Mouse (Mus musculus): ENCODE data around the gene Rnf11.
A peak's percentile ranks its signal among the peaks of the same experiment; 100 is the strongest.

The Rnf11 gene

DNA sequence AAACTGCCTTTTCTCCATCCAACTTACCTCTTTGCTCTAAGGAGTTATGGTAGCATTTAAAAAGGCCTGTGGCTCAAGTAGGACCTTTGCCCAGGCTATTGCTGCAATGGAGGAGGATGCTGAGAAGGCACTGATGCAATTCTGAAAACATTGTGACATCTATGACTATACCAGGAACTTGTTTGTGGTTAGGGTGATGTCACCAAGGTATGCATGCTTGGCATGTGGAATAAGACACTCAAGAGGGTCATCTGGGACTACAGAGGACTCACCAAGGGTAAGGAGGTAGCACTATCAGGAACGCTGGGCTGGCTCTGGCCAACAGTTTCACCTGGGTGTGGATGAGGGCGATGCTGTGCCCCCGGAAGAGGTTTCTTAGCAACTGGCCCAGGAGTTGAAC lies at the start of gene Rnf11:
Gene Rnf11, minus strand, starts transcription at position 108 of the 400 bp plus-strand sequence.
- no peak for DNase-seq (ENCODE audit: low spot score)

DNA sequence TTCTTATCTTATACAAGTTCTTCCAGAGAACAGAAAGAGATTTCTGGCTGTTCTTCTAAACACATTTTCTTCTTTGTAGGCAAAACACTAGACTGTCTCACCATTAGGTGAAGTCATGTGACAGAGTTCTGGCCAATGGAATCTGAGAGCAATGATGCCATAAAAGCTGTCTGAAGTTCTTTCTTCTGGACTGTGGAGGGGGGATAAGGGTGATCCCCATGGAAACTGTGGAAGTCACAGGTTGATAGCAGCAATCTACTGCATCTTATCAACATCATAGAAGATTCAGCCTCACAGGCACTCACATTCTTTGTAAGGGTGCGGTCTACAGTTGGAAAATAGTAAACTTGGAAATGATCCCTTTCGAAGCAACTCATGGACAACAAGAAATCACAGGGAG lies 46.6 kb upstream of the Rnf11 start, which contains the start of gene 4930522H14Rik:
Gene 4930522H14Rik, minus strand, starts transcription at position 187 of the 400 bp plus-strand sequence.
- no peak for DNase-seq (ENCODE audit: low spot score)

DNA sequence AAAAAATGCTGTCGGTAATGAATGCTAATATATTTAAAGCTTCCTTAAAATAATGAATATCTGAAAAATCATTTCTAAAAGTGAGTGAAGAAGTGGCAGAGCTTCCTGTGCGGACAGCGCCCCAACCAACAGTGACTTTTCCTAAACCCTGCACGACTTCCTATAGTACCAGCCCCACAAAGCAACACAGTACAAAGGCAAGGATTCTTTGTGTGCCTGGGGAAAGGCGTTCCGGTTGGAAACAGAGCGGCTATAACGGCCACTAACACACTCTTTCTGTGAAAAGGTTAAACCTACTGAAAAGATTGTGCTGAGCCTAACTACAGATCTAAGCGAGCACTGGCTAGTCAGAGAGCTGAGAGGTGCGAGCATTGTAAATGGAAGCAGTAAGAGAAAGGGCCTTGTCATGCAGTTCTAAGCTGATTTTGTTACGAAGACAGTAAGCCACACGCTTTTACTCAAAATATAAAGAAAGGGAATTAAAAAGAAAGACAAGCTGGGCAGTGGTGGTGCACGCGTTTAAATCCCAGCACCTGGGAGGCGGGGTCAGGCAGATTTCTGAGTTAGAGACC lies 45.8 kb upstream of the Rnf11 start:
- no peak for DNase-seq (ENCODE audit: low spot score)

DNA sequence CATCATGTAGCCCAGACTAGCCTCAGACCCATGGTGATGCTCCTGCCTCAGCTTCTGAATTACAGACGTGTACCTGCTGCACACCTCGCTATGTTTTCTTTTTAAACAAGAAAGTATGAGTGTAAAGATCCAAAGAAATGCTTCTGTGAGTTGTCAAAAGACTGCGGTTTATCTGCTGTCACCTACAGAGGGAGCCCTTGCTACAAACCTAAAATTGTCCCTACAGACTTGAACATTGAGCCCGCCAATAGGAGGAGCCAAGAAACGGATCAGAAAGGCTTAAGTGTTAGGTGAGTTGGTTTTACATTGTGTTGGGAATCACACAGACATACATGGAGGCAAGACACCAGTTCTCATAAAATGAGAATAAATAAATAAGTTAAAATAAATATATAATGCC lies 20.4 kb upstream of the Rnf11 start:
- peak; percentile 18 for DNase-seq (ENCODE audit: low spot score)

DNA sequence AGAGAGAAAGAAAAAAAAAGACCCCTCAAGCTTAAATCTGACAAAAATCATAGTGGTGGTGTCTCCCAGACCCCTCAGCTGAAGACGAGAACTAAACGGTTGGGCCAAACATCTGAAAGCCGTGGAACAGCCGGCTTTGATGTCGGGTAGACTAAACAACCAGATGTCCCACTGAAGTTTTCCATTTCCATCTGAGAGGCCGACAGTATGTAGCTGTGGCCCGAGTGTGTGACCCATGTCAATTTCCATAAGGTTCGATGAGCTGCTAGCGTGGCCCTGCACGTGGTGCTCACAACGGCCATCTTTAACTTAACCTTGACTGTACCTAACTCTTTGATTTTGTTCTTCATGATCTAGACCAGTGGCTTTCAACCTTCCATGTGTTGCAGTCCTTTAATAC lies 13.9 kb upstream of the Rnf11 start:
- DNase-seq (ENCODE audit: low spot score): no peak

DNA sequence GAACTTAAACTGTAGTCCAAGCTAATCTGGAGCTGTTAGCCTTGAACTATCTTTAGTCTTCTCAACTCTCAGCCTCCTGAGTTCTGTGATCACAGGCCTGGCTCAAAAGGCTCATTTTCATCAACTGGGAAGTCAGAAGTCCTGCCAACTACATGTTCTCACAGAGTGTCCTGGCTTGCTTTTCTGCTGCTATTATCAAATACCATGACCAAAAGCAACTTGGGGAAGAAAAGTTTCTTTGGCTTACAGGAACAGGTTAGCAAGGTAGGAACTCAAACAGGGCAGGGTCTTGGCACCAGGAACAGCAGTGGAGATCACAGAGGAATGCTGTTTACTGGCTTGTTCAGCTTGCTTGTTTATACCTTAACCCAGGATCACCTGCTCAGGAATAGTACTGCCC lies 9.1 kb upstream of the Rnf11 start:
- DNase-seq (ENCODE audit: low spot score): no peak

DNA sequence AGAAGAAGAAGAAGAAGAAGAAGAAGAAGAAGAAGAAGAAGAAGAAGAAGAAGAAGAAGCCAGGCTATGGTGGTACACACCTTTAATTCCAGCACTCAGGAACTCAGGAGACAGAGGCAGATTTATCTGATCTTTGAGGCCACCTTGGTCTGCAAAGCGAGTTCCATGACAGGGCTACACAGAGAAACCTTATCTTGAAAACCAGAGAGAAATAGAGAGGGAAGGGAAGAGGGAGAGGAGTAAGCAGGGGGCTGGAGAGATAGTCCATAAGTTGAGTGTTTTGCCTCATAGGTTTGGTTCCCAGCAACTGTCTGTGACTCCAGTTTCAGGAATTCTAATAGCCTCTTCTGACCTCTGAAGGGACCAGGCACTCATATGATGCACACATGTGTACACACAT lies 4.3 kb upstream of the Rnf11 start:
- DNase-seq (ENCODE audit: low spot score): no peak

DNA sequence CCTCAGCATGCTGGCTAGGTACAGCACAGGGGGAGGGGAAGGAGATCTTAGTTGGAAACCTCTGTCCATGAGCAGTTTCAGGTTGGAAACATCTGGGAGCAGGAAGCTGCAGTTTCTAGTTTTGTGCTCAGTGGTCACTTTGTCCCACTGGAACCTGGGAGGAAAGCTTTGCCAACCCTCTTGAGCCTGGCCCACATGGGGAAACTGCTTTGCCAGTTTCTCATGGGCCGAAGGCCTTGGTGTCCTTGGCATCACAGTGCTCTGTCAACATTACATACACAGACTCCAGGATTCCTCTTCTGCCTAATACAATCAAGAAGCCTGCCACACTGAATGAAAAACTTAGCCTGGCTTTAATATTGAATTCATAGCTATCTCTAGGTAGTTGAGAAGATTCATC lies 1.8 kb downstream of the Rnf11 start:
- no peak for DNase-seq (ENCODE audit: low spot score)

DNA sequence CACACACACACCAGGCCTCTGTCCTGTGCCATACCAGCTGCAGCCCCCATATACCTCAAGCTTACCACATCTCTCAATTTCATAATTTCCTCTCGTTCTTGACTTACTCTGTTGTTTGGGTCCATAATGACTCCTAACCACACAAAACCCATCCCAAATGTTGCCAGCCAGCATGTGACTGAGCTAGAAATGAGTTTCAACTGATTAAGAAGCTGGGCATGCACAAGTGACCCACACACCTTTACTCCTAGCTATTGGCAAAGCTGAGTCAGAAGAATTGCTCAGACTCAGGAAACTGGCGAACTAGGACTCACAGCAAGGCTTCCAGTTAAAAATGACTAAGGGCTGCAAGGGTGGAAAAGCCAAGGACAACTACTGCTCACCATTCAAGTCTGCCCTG lies 3.1 kb downstream of the Rnf11 start:
- DNase-seq (ENCODE audit: low spot score): no peak

DNA sequence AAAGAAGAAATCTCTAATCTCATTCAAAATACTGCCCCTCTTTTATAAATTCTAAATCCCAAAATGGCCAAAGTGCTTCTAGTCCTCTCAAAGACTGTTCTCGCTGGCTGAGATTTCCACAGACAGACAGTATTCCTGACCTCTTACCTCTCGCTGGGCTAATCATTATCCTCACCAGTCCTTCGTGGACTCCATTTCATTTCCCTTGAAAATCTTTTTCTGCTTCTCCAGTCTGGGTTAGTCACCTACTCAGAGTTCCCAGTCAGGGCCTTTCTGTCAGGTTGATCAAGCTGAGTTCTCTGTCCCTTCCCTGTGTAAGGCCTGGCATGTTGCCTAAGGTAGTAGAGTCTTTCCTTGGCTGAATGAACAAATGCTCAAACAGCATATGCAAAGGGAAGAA lies 7.1 kb downstream of the Rnf11 start:
- DNase-seq (ENCODE audit: low spot score): no peak

DNA sequence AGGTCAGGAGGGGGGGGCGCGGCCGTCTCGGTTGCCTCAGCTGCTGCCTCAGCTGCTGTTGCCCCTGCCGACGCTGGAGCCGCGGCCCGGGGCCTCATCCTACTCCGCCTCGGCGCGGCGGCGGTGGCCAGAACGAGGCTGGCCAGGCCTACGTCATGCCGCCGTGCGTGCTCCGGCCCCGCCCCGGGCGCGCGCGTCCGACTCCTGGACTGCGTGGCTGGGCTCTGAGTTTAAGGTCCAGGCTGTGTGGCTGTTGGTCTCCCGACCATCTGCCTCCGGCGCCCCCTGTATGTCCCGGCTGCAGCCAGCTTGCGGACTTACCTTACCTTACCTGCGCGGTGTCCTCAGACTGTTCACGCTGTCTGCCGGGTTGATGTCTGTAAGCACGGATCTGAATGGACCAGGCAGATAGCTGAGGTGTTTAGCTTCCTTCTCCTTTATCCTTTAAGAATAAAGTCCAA lies 7.9 kb downstream of the Rnf11 start:
- peak; percentile 69 for DNase-seq (ENCODE audit: low spot score)

DNA sequence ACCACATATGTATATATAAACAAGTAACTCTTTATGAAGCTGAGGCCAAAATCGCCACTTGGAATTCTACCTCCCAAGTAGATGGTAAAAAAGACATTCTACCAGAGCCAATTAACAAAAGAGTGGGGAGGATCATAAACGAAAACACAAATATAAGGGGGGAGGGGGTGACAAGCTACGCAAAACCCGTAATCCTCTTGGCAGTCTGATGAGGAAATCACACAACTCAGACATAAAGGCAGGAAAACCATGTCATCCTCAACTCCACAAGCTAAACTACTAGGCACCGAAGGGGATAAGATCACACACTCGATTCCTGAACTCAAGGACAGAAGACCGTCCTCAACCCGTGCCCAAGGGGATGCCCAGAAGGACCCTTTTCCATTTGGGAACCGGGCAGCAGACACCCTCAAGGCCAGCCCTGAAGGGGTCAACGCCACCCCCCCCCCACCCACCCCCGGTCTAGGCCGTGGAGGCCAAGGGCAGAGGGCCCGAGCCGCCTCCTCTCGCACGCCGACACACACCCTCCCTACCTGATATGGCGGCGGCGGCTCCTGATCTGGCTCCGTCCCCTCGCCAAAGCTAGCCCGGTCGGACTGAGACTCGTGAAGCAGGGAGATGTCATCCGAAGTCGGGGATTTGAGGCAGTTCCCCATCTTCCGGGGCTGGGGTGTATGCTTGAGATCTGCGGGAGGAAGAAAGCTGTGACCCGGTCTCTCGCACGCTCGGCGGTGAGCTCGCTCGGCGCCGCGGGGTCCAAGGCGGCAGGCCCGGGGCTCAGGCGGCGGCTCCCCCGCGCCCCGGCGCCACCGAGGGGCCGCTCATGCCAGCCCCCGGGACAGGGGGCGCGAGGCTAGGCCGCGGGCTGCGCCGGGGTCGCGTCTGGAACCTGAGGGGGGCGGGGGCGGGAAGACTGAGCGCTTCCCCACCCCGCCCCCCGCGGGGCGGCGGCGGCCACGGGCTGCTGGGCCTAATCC lies 8.7 kb downstream of the Rnf11 start:
- DNase-seq (ENCODE audit: low spot score): no peak

DNA sequence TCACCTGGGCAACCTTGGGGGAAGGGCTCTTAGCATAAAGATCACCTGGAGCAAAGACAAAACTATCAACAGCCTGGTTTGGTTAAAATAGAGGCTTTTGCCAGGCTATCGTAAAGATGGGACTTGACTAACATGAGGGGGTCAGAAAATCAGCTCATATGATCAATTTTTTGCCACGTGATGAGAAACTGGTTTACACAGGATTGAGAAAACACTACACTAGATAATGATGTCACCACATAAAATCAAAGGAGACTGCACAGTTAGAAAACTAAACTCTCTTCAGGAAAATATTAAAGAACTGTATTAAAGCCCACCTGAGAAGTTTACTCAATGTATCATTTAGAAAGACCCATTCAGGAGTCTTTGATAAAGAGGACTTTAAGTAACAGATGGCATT lies 9.4 kb downstream of the Rnf11 start:
- no peak for DNase-seq (ENCODE audit: low spot score)

DNA sequence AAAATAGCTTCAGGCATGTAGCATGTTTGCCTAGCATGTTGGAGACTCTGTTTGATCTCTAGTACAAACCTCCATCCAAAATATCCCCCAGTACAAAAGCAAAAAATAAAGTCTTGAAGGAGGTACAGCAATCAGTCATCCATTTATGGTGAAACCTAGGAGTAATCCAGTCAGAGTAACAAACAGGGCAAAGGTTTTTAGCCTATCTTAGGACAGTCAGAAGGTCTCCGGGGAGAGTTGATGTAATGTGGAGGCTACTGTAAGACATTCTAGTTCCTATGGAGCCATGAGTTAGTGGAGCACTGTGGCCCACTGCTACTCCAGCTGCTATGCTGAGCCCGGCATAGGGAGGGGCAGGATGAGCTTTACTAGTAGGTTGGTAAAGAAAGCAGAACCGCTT lies 12.0 kb downstream of the Rnf11 start:
- no peak for DNase-seq (ENCODE audit: low spot score)

DNA sequence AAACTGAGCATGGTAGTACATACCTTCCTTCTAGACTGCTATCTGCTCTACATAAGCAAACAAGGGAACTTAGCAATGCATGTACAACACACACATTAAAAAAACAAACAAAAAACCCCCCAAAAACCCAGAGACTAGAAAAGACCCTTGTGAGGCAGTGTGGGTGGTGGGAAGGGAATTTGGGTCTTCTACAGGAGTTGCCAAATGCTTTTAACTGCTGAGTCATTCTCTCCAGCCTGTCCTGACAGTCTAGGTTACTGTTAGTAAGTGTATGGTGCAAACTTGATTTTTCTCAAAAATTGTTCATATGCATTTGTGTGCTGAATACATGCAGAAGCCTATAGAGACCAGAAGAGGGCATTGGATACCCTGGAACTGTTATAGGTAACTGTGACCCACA lies 12.9 kb downstream of the Rnf11 start:
- DNase-seq (ENCODE audit: low spot score): no peak

DNA sequence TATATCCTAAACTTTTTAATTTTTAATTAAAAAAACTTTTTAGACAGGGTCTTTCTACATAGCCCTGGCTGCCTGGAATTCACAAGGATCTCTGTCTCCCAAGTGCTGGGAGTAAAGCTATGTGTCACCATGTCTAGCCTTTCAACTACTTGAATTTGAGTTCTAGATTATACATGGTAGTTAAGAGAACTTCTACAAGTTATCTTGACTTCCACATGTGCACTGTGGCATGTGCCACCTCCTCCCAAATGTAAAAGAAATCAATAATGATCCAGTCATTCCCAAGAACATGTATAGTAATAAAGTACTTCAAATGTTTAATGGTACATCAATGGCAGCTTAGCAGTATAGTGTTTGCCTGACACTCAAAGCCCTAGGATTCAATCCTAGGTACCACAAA lies 16.8 kb downstream of the Rnf11 start:
- no peak for DNase-seq (ENCODE audit: low spot score)

DNA sequence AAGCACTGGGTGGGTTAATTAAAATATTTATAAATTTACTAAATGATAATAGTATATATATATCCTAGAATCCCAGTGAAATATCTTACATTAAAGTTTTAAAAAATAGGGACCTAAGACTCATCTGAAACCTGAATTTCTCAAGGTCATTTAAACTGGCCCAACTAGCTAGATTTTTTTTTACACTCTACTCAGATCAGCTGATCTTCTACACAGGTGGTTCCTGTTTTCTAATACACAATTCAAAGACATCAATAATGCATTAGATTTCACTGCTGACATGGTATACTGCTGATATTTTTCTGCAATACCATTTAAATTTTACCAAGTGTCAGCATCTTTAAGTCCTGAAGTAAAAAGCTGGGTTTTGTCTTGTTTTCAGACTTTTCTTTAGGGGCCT lies 20.6 kb downstream of the Rnf11 start:
- no peak for DNase-seq (ENCODE audit: low spot score)

DNA sequence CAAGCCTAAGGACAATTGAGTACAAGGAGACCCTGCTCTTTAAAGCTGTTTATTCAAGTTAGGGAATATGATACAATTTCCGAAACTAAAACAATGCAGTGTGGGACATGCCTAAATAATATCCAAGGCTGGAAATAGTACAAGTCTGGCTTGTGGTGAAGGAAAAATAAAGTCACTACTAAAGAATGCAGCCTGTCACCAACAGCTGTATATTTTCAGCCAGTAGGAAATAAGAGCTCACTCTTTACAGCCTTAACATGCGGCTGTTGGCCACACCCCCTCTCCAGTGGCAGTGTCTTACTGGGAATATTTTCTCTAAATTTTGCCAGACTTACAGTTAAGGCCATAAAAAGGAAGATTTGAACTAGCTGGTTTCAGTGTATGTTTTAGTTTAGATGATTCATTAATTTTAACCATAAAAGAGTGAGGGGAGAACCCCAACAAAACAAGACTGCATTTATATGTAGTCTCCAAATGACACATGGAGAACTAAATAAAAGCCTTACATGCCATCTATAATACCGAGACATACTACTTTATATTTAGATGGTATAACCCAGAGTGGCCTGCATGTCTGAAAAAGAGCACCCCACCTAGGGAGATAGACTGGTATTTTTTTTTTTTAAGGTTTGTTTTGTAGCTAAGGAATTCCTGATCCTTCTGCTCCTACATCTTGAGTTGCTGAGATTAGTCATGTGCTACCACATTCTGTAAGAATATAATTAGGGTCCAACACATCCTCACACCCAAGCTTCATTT lies 23.9 kb downstream of the Rnf11 start:
- no peak for DNase-seq (ENCODE audit: low spot score)

DNA sequence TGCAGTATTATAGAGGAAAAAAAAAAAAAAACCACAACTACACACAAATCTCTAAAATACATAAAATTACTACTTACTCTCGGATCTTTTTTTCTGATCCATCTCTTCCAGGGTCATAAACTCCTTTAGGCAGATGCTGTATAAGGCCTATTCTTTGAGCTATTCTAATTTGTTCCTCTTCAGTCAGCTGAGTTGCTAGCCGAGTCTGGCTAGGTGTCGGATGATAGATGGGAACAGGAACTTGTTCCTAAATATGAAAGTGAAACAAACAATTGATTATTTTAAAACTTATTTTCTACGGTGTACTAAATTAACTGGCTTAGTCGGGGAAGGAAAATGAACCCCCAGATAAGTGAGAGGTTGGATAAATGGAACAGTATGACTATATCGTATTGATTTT lies 27.7 kb downstream of the Rnf11 start:
- DNase-seq (ENCODE audit: low spot score): no peak

DNA sequence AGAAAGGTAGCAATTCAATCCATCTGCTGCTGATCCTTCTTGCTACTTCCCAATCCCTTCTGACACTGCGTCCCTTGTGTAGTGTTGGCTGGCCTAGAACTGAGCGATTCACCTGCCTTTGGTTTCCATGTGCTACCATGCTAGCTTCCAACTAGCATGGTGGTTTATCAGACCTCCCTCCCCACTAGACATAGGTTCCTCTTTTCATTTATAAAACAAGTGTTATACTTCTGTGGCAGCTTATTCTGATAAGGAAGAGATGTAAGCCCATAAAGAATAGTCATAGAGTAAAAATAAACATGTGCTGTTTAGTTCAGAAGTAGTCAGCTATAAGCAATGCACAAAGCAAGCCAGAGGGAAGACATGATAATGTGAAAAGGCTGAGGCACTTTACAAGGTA lies 36.0 kb downstream of the Rnf11 start:
- DNase-seq (ENCODE audit: low spot score): no peak

DNA sequence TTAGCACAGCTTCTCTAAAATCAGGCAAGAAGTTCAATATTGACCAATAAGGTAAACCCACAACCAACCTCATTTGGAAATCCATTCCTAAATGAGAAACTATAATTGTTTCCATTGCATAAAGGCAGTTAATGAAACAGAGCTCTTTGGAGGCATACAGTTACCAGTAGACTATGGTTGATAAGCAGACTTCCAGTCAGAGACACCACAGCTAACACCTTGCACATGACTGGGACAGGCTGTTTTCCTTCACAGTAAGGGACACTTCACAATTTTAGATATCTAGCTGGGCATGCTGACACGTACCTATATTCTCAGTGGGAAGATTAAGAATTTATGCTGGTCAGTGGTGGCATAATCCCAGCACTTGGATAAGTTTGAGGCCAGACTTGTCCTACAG lies 38.6 kb downstream of the Rnf11 start:
- no peak for DNase-seq (ENCODE audit: low spot score)

DNA sequence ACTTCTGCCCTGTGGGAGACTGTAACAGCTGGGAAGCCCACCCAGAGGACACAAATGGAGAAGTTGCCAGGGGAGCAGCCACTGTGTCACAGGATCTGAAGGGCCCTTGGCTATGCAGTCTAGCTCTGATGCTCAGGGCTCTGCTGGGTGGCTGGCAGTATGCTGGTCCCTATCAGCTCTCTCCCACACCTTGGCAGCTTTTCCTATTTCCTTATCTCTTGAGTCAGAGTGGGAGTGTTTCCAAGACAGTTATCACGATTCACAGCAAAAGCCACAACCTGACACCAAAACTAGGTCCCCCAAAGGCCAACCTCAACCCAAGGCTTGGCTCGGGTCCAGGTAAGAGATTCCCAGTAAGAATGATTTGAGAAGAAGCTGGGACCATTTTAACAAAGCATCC lies 39.1 kb downstream of the Rnf11 start:
- DNase-seq (ENCODE audit: low spot score): no peak

DNA sequence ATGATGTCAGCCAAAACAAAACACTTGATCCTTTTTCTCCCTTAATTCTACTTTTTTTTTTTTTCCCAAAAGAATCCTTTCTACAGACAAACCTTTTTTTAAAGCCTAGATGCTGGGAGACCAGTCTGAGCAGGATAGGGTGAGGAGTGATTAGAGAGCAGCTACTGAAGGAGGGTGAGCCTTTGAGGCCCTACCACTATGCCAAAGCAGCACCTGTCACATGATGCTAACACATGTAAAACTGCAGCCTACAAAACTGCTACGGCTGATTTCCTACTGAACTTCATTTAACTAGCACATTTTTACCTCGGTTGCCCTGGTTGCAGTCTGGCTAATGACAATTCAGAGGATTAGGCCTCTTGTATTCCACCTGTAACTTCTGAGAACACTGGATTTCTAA lies 39.6 kb downstream of the Rnf11 start:
- DNase-seq (ENCODE audit: low spot score): no peak

Data from layer of hippocampus, adult 9-10 months (tissue).